Mouse (Mus musculus) E14TG2a.4 (cell line): ENCODE measurements around the gene Dntt.

Source experiments
- H3K27me3 ChIP-seq: 2 replicates; pipeline ENCODE4 v1.6.1; 2014; ENCODE audit warnings: low read length, control low read depth; ENCODE audit not compliant: insufficient read depth
- H3K36me3 ChIP-seq: 2 replicates; pipeline ENCODE4 v1.6.1; 2014; ENCODE audit warnings: low read length, control low read depth; ENCODE audit not compliant: insufficient read depth
- H3K4me1 ChIP-seq: replicated peaks from 2 replicates; pipeline ENCODE4 v1.6.1; 2014; ENCODE audit warnings: low read depth, low read length, control low read depth
- H3K4me3 ChIP-seq: replicated peaks from 2 replicates; pipeline ENCODE4 v1.5.1; 2014; ENCODE audit warnings: mild to moderate bottlenecking, low read length
- H3K9me3 ChIP-seq: 2 replicates; pipeline ENCODE4 v1.6.1; 2014; ENCODE audit warnings: low read length, control low read depth
- CTCF ChIP-seq: conservative IDR thresholded peaks from 2 replicates; pipeline ENCODE4 v1.5.1; 2014; ENCODE audit warnings: low read length
- NANOG ChIP-seq: IDR thresholded peaks from 2 replicates; pipeline ENCODE4 v1.6.1; 2014; ENCODE audit warnings: borderline replicate concordance, low read length, mixed read lengths
- POU5F1 ChIP-seq: IDR thresholded peaks from 2 replicates; pipeline ENCODE4 v1.6.1; 2014; ENCODE audit warnings: low read length, borderline replicate concordance

The Dntt gene

GRCm38 (mm10) chr19:41052247-41052646 lies 23.2 kb downstream of the Dntt start:
- TF ChIP-seq CTCF, result no peak
- TF ChIP-seq NANOG, result no peak
- no peak for TF ChIP-seq POU5F1

GRCm38 (mm10) chr19:41053530-41053929 lies 24.5 kb downstream of the Dntt start:
- peaks cover 10% of the 10 kb centered on the region; the same call in 1 of the 2 replicates for H3K27me3 ChIP-seq

More at GRCm38 (mm10) chr19:41052247-41052646, 23.2 kb downstream of the Dntt start:
- Histone ChIP-seq H3K9me3 (peaks cover under 1% of the 10 kb centered on the region), H3K4me3 (no peak overlapping the region), H3K4me1 (peaks cover 9% of the 10 kb centered on the region; the same call in 1 of the 2 replicates), H3K36me3 (no peaks in the 10 kb centered on the region), H3K27me3 (peaks cover 8% of the 10 kb centered on the region; the same call in 1 of the 2 replicates)

GRCm38 (mm10) chr19:41054702-41055101 lies 25.6 kb downstream of the Dntt start:
- H3K4me3 ChIP-seq, result no peak overlapping the region
- peaks cover 20% of the 10 kb centered on the region for H3K9me3 ChIP-seq
- no peaks in the 10 kb centered on the region for H3K36me3 ChIP-seq
- H3K4me1 ChIP-seq, result peaks cover 9% of the 10 kb centered on the region; the same call in 1 of the 2 replicates
- TF ChIP-seq NANOG (no peak), CTCF (no peak), POU5F1 (no peak)
- H3K27me3 ChIP-seq, result peaks cover 10% of the 10 kb centered on the region; the same call in 1 of the 2 replicates

More at GRCm38 (mm10) chr19:41053530-41053929, 24.5 kb downstream of the Dntt start:
- H3K4me3 ChIP-seq, result no peak overlapping the region
- peak; percentile 82 for TF ChIP-seq CTCF
- no peak for TF ChIP-seq POU5F1
- peaks cover 9% of the 10 kb centered on the region; the same call in 1 of the 2 replicates for H3K4me1 ChIP-seq
- H3K9me3 ChIP-seq, result peaks cover 13% of the 10 kb centered on the region
- H3K36me3 ChIP-seq, result no peaks in the 10 kb centered on the region

GRCm38 (mm10) chr19:41071500-41071899 lies 42.4 kb downstream of the Dntt start:
- TF ChIP-seq CTCF (peak; percentile 91), NANOG (no peak)
- Histone ChIP-seq H3K27me3 (peaks cover 9% of the 10 kb centered on the region), H3K4me1 (peaks cover 18% of the 10 kb centered on the region)

GRCm38 (mm10) chr19:41073746-41074455 lies 44.8 kb downstream of the Dntt start:
- H3K36me3 ChIP-seq, result no peaks in the 10 kb centered on the region
- TF ChIP-seq NANOG (no peak), CTCF (no peak), POU5F1 (no peak)
- H3K27me3 ChIP-seq, result peaks cover 7% of the 10 kb centered on the region; the same call in 1 of the 2 replicates
- H3K9me3 ChIP-seq, result no peaks in the 10 kb centered on the region
- H3K4me1 ChIP-seq, result peaks cover 18% of the 10 kb centered on the region
- no peak overlapping the region for H3K4me3 ChIP-seq

More at GRCm38 (mm10) chr19:41071500-41071899, 42.4 kb downstream of the Dntt start:
- H3K4me3 ChIP-seq, result no peak overlapping the region
- H3K36me3 ChIP-seq, result no peaks in the 10 kb centered on the region
- no peaks in the 10 kb centered on the region for H3K9me3 ChIP-seq

GRCm38 (mm10) chr19:41076906-41077305 lies 47.8 kb downstream of the Dntt start, which contains the start of gene Opalin:
TSS of gene Opalin (minus strand) at chr19:41077113.
- H3K27me3 ChIP-seq, result no peaks in the 10 kb centered on the region

GRCm38 (mm10) chr19:41081589-41081988 lies 52.5 kb downstream of the Dntt start:
- TF ChIP-seq POU5F1, result no peak
- TF ChIP-seq CTCF, result no peak
- H3K36me3 ChIP-seq, result no peaks in the 10 kb centered on the region
- H3K27me3 ChIP-seq, result peaks cover 14% of the 10 kb centered on the region
- no peaks in the 10 kb centered on the region for H3K4me1 ChIP-seq
- no peak overlapping the region for H3K4me3 ChIP-seq
- H3K9me3 ChIP-seq, result no peaks in the 10 kb centered on the region

More at GRCm38 (mm10) chr19:41076906-41077305, 47.8 kb downstream of the Dntt start, which contains the start of gene Opalin:
- no peaks in the 10 kb centered on the region for H3K36me3 ChIP-seq
- no peak within 1 kb of the TSS for H3K4me3 ChIP-seq
- peaks cover 17% of the 10 kb centered on the region for H3K4me1 ChIP-seq
- TF ChIP-seq POU5F1 (no peak), CTCF (no peak), NANOG (no peak)
- H3K9me3 ChIP-seq, result no peaks in the 10 kb centered on the region

- Histone ChIP-seq H3K36me3 (no peaks in the 10 kb centered on the region), H3K27me3 (peaks cover 28% of the 10 kb centered on the region), H3K9me3 (no peaks in the 10 kb centered on the region), H3K4me3 (peak overlapping the region; percentile 35; the same call in 1 of the 2 replicates), H3K4me1 (peaks cover 9% of the 10 kb centered on the region)
- TF ChIP-seq POU5F1, result no peak
- TF ChIP-seq CTCF, result no peak
- no peak for TF ChIP-seq NANOG
These were observed 54.6 kb downstream of the Dntt start for GRCm38 (mm10) chr19:41083646-41084045.
